Mouse (Mus musculus): ENCODE measurements around the gene Ist1. TPM values are rescaled to one million over a fixed set of nuclear protein-coding genes. Genes with fewer than 3 reads are reported as not detected.

Gene Ist1
- polyA plus RNA-seq, 1 experiment from 2014 or later = 129 TPM

GRCm38 (mm10) chr8:109632498-109632897 is 60.6 kb downstream of the Ist1 start:
- no peaks in the 10 kb centered on the region for H3K36me3 ChIP-seq
- no peaks in the 10 kb centered on the region for H3K9me3 ChIP-seq
- ATAC-seq (ENCODE audit: insufficient read depth, low FRiP score, low read depth) = no peak
- no peak overlapping the region for H3K4me3 ChIP-seq (replicated peaks)
- no peaks in the 10 kb centered on the region for H3K27me3 ChIP-seq (replicated peaks)
- H3K9ac ChIP-seq = no peak overlapping the region
- no peak overlapping the region for H3K27ac ChIP-seq
- H3K4me1 ChIP-seq = no peaks in the 10 kb centered on the region
- H3K4me2 ChIP-seq = no peak overlapping the region
- WGBS = 78% methylated on average over 5 of the region's 5 CpGs

GRCm38 (mm10) chr8:109628638-109629037 is 64.4 kb downstream of the Ist1 start:
- Histone ChIP-seq H3K4me1 (no peaks in the 10 kb centered on the region), H3K4me3 (replicated peaks) (no peak overlapping the region), H3K9ac (no peak overlapping the region), H3K9me3 (no peaks in the 10 kb centered on the region), H3K36me3 (no peaks in the 10 kb centered on the region), H3K27me3 (replicated peaks) (no peaks in the 10 kb centered on the region), H3K4me2 (no peak overlapping the region), H3K27ac (no peak overlapping the region)
- no peak for ATAC-seq (ENCODE audit: insufficient read depth, low FRiP score, low read depth)
- 60% methylated on average over 6 of the region's 6 CpGs for WGBS

Other genes with a start within 250 kb of the Ist1 start
- not detected in 2 replicates for gene Pmfbp1, start 199.2 kb downstream of the Ist1 start, polyA plus RNA-seq (2015; fragmentation: Nextera tagmentation; extraction: Ambion mirVana)
- 19.0 and 21.5 TPM in 2 replicates for gene Dhx38, start 127.4 kb downstream of the Ist1 start, polyA plus RNA-seq (2015; fragmentation: Nextera tagmentation; extraction: Ambion mirVana)
- gene Txnl4b, start 127.4 kb downstream of the Ist1 start, polyA plus RNA-seq (2015; fragmentation: Nextera tagmentation; extraction: Ambion mirVana) = 22.1 and 23.3 TPM in 2 replicates
- gene Hp, start 114.1 kb downstream of the Ist1 start, polyA plus RNA-seq (2015; fragmentation: Nextera tagmentation; extraction: Ambion mirVana) = 12.6 and 14.8 TPM in 2 replicates
- gene Dhodh, start 84.6 kb downstream of the Ist1 start, polyA plus RNA-seq (2015; fragmentation: Nextera tagmentation; extraction: Ambion mirVana) = 41.1 and 41.8 TPM in 2 replicates
- 0.08 and 0.09 TPM in 2 replicates for gene Pkd1l3, start 78.7 kb downstream of the Ist1 start, polyA plus RNA-seq (2015; fragmentation: Nextera tagmentation; extraction: Ambion mirVana)
- 21.4 and 22.6 TPM in 2 replicates for gene Zfp821, start 12.3 kb upstream of the Ist1 start, polyA plus RNA-seq (2015; fragmentation: Nextera tagmentation; extraction: Ambion mirVana)
- gene Atxn1l, start 44.5 kb upstream of the Ist1 start, polyA plus RNA-seq (2015; fragmentation: Nextera tagmentation; extraction: Ambion mirVana) = 6.2 and 6.8 TPM in 2 replicates
- gene Ap1g1, start 85.3 kb upstream of the Ist1 start, polyA plus RNA-seq (2015; fragmentation: Nextera tagmentation; extraction: Ambion mirVana) = 36.3 and 41.8 TPM in 2 replicates
- 2.8 and 3.7 TPM in 2 replicates for gene Phlpp2, start 175.3 kb upstream of the Ist1 start, polyA plus RNA-seq (2015; fragmentation: Nextera tagmentation; extraction: Ambion mirVana)